Mouse (Mus musculus): Measurements from ENCODE around the gene Ano6.

DNA sequence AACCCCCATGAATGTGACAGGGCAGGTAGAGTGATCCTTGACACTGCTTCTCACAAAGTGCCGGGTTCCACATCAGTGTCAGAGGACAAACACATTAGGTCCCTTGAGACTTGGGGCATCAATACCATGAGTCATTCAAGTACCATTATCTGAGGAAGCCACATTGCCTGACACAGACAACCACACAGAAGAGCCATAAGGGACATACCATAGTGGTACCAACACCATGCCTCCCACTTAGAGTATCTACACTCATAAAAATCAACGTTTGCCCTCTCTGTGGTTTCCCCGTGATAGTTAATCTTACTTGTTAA lies 187.3 kb downstream of the Ano6 start:
- TF ChIP-seq CTCF (IDR thresholded peaks at IDR 0.05; ENCODE audit: low read depth): no peak
- no peak for TF ChIP-seq EP300 (IDR thresholded peaks at IDR 0.05; ENCODE audit: low read depth)

Data from liver, embryonic 14.5 days (tissue).